Mouse (Mus musculus): ENCODE measurements at regions not wholly inside any gene's neighbourhood (a gene's known extent, or its start where the extent isn't known, plus 50 kb on each side); places are given as distances from the start of the nearest gene placed in this dataset.

- intact Hi-C loops (cut with DNase I) = loop anchor here (2.0 to 5.0 kb wide), 2 partner anchors 1477 to 1498 kb away; no protein-coding TSS in a partner anchor
- DNase-seq = peak in 1 of 2 experiments; percentile 17
Measured at GRCm38 (mm10) chr1:67640353-67640752, 517.5 kb downstream of the Cps1 start.

DNA sequence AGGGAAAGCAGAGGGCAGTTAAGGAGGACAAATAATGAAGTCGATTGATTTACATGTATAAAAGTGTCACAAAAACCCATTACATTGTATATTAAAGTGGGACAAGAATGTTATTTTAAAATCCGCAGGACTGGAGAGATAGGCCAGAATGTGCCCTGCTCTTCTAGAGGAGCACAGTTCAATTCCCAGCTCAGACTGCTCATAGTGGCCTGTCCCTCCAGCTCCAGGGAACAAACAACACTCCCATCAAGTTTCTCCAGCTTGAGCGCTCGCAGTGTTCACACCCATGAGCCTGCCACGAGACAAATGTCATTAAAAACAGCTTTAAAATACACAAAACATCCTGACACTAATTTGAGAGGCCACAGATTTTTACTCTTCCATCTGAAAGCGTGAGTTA is 517.9 kb downstream of the Cps1 start:
- intact Hi-C loops (cut with DNase I) = loop anchor here (2.0 to 5.0 kb wide), 2 partner anchors 1477 to 1498 kb away; no protein-coding TSS in a partner anchor
- no peak for DNase-seq

- intact Hi-C loops (cut with DNase I) = loop anchor here (5.0 kb wide), 1 partner anchor 1474 kb away; no protein-coding TSS in a partner anchor
- no peak for DNase-seq
Measured at GRCm38 (mm10) chr1:67643627-67644026, 520.8 kb downstream of the Cps1 start.
